Mouse (Mus musculus) kidney, postnatal 0 days (tissue): ENCODE measurements around the gene Cycs. TPM values are rescaled to one million over a fixed set of nuclear protein-coding genes. Genes with fewer than 3 reads are reported as not detected.

Experiments used
- ATAC-seq: fragments of 200-750 bp; cut with Nextera tagmentation; replicated peaks from 2 replicates; pipeline ENCODE4 v1.8.0; 2017; ENCODE audit warnings: low read depth, moderate number of reproducible peaks, moderate TSS enrichment, moderate library complexity; ENCODE audit not compliant: low FRiP score
- DNase-seq: peaks from one replicate; pipeline ENCODE4 v3.0.0-alpha.2; 2016; ENCODE audit warnings: low spot score
- H3K27ac ChIP-seq: fragments of 300-500 bp; sonication (generic); 2 replicates; pipeline ENCODE4 v1.5.1; 2014; ENCODE audit warnings: mild to moderate bottlenecking
- H3K27me3 ChIP-seq: fragments of 300-500 bp; sonication (generic); 2 replicates; pipeline ENCODE4 v1.6.1; 2014; ENCODE audit warnings: low read length, mixed read lengths; ENCODE audit not compliant: insufficient read depth
- H3K36me3 ChIP-seq: fragments of 300-500 bp; sonication (generic); 2 replicates; pipeline ENCODE4 v1.6.1; 2014; ENCODE audit warnings: low read length, mixed read lengths; ENCODE audit not compliant: insufficient read depth
- H3K4me1 ChIP-seq: fragments of 300-500 bp; sonication (generic); replicated peaks from 2 replicates; pipeline ENCODE4 v1.6.1; 2014; ENCODE audit warnings: antibody characterized with exemption, low read length, mixed read lengths; ENCODE audit not compliant: insufficient read depth
- H3K4me2 ChIP-seq: fragments of 300-500 bp; sonication (generic); 2 replicates; pipeline ENCODE4 v1.6.1; 2014; ENCODE audit warnings: mild to moderate bottlenecking, low read length, moderate library complexity, mixed read lengths
- H3K4me3 ChIP-seq: fragments of 300-500 bp; sonication (generic); replicated peaks from 2 replicates; pipeline ENCODE4 v1.5.1; 2014; ENCODE audit warnings: low read depth, low read length
- H3K9ac ChIP-seq: fragments of 300-500 bp; sonication (generic); 2 replicates; pipeline ENCODE4 v1.6.1; 2014; ENCODE audit warnings: low read depth, low read length
- H3K9me3 ChIP-seq: fragments of 300-500 bp; sonication (generic); replicated peaks from 2 replicates; pipeline ENCODE4 v1.6.1; 2016; ENCODE audit warnings: low read length, inconsistent platforms, mixed read lengths
- CTCF ChIP-seq: IDR thresholded peaks from 2 replicates; pipeline ENCODE4 v1.5.1; 2016; ENCODE audit warnings: antibody characterized with exemption, low read depth, mild to moderate bottlenecking, moderate library complexity
- WGBS: fragments of 180-500 bp; shearing (Covaris S2); extraction: QIAGEN DNeasy Blood & Tissue Kit; methylation state at CpG from one replicate; pipeline ENCODE4 v1.1.7; 2014; 5-methylcytosine and 5-hydroxymethylcytosine counted together
- microRNA-seq: library from miRNA; unstranded; fragments of <30 nt; microRNA quantifications from one replicate; pipeline ENCODE4, GENCODE M21; 2016
- polyA plus RNA-seq: library from polyadenylated mRNA; unstranded; fragments of >200 nt; fragmentation: Nextera tagmentation; extraction: Ambion mirVana; gene quantifications from 2 replicates; pipeline ENCODE4 v1.2.1, GENCODE M21; 2015

Gene Cycs
- polyA plus RNA-seq, 1 experiment from 2014 or later, result 134 TPM

- no peaks in the 10 kb centered on the region for H3K27me3 ChIP-seq
- no peaks in the 10 kb centered on the region for H3K9me3 ChIP-seq
- H3K4me1 ChIP-seq, result 0 out of 2 replicates have a peak, but pooled peaks cover 5% of the 10 kb centered on the region
- TF ChIP-seq CTCF, result no peak
- no peak for DNase-seq
- H3K9ac ChIP-seq, result no peak overlapping the region
- ATAC-seq, result no peak
- H3K4me2 ChIP-seq, result no peak overlapping the region
- no peak overlapping the region for H3K27ac ChIP-seq
- no peaks in the 10 kb centered on the region for H3K36me3 ChIP-seq
- WGBS, result 81% methylated on average over 10 of the region's 10 CpGs
- no peak overlapping the region for H3K4me3 ChIP-seq
Measured at GRCm38 (mm10) chr6:50524261-50524896, 42.0 kb downstream of the Cycs start.

- Histone ChIP-seq H3K27me3 (no peaks in the 10 kb centered on the region), H3K27ac (no peak overlapping the region), H3K36me3 (no peaks in the 10 kb centered on the region), H3K9ac (no peak overlapping the region), H3K9me3 (no peaks in the 10 kb centered on the region), H3K4me3 (no peak overlapping the region), H3K4me1 (no peaks in the 10 kb centered on the region), H3K4me2 (no peak overlapping the region)
- WGBS, result 92% methylated on average over 7 of the region's 7 CpGs
- DNase-seq, result no peak
- TF ChIP-seq CTCF, result no peak
- no peak for ATAC-seq
Measured at GRCm38 (mm10) chr6:50522772-50523171, 43.6 kb downstream of the Cycs start.

GRCm38 (mm10) chr6:50521532-50522135, 44.7 kb downstream of the Cycs start:
- Histone ChIP-seq H3K9me3 (no peaks in the 10 kb centered on the region), H3K4me1 (no peaks in the 10 kb centered on the region), H3K4me2 (no peak overlapping the region), H3K27ac (no peak overlapping the region), H3K9ac (no peak overlapping the region), H3K27me3 (no peaks in the 10 kb centered on the region), H3K36me3 (no peaks in the 10 kb centered on the region), H3K4me3 (no peak overlapping the region)
- TF ChIP-seq CTCF, result no peak
- ATAC-seq (no peak), DNase-seq (peak; percentile 47)
- 29% methylated on average over 7 of the region's 7 CpGs for WGBS

- no peak for ATAC-seq
- WGBS, result 76% methylated on average over 5 of the region's 5 CpGs
Measured at GRCm38 (mm10) chr6:50520139-50520538, 46.2 kb downstream of the Cycs start.

GRCm38 (mm10) chr6:50518371-50518770, 48.0 kb downstream of the Cycs start:
- H3K4me1 ChIP-seq, result no peaks in the 10 kb centered on the region
- H3K9me3 ChIP-seq, result no peaks in the 10 kb centered on the region
- no peak for DNase-seq
- no peak for TF ChIP-seq CTCF
- H3K4me2 ChIP-seq, result no peak overlapping the region
- no peaks in the 10 kb centered on the region for H3K27me3 ChIP-seq
- ATAC-seq, result no peak
- H3K9ac ChIP-seq, result no peak overlapping the region
- no peak overlapping the region for H3K4me3 ChIP-seq
- 92% methylated on average over 5 of the region's 5 CpGs for WGBS
- H3K36me3 ChIP-seq, result no peaks in the 10 kb centered on the region
- H3K27ac ChIP-seq, result no peak overlapping the region

More at GRCm38 (mm10) chr6:50520139-50520538, 46.2 kb downstream of the Cycs start:
- no peak overlapping the region for H3K27ac ChIP-seq
- no peak overlapping the region for H3K4me3 ChIP-seq
- DNase-seq, result no peak
- no peak overlapping the region for H3K9ac ChIP-seq
- H3K9me3 ChIP-seq, result no peaks in the 10 kb centered on the region
- no peaks in the 10 kb centered on the region for H3K4me1 ChIP-seq
- no peak overlapping the region for H3K4me2 ChIP-seq
- H3K27me3 ChIP-seq, result no peaks in the 10 kb centered on the region
- H3K36me3 ChIP-seq, result no peaks in the 10 kb centered on the region
- no peak for TF ChIP-seq CTCF

Small RNA genes within 50 kb of the gene (microRNA-seq; reads per million reads assigned to microRNA genes)
- gene Mir6371, result not detected

Other genes starting within 250 kb of the Cycs start
- gene Osbpl3, start 110.3 kb downstream of the Cycs start, polyA plus RNA-seq, result 17.4 and 19.7 TPM in 2 replicates
- 0.82 and 1.1 TPM in 2 replicates for gene 4921507P07Rik, start 30.1 kb upstream of the Cycs start, polyA plus RNA-seq
- gene Npvf, start 87.9 kb upstream of the Cycs start, polyA plus RNA-seq, result 0.29 and 0.46 TPM in 2 replicates